In the genomic region with DNA sequence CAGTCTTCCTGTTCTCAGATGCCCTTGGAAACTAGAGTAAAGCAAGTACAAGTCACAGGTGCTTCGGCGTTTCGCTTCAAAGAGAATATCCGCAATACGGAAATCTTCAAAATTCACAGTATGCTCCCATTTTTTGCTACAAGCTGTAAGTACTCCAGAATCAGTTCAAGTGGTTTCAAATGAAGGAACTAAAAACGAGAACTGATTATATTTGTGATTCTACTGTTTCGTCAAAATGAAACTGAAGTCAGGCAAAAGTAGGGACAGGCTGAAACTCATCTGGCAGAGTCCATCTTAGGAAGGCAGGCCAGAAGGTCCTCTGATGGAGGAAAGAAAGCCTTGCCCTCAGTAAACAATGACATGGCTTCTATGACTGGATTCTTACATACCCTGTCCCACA, we compare ENCODE assay signal across 19 mouse cellular contexts.
"Had no signal": no experiment of that assay in that cellular context is flagged by ENCODE, and none has a peak within 500 bp of the region (broad histone marks: within the 10 kb centered on the region; RNA-seq: fewer than 3 reads in every experiment).

No protein-coding gene starts in this region.

- H3K27ac ChIP-seq: liver, embryonic 14.5 days; midbrain, embryonic 10.5 days; midbrain, embryonic 12.5 days; neural tube, embryonic 13.5 days; neural tube, embryonic 15.5 days; stomach, embryonic 15.5 days; stomach, postnatal 0 days had no signal

- H3K4me1 ChIP-seq: midbrain, embryonic 10.5 days; midbrain, embryonic 12.5 days; neural tube, embryonic 13.5 days; neural tube, embryonic 15.5 days; stomach, embryonic 15.5 days had no signal

- DNase-seq: lung, adult 18-20 months; lung, embryonic 14.5 days; lung, postnatal 10 days; lung, postnatal 4 days; midbrain, embryonic 14.5 days; retina, postnatal 1 day; right cerebral cortex, adult 18-20 months; right cerebral cortex, postnatal 25 days; right cerebral cortex, postnatal 4 days; spleen, adult 18-20 months; thymus, adult 2 months; thymus, postnatal 25 days had no signal

- H3K36me3 ChIP-seq: stomach, embryonic 15.5 days had no signal

- H3K27me3 ChIP-seq: midbrain, embryonic 12.5 days; neural tube, embryonic 13.5 days; neural tube, embryonic 15.5 days; stomach, embryonic 15.5 days had no signal

- H3K9me3 ChIP-seq: midbrain, embryonic 10.5 days; midbrain, embryonic 12.5 days; neural tube, embryonic 13.5 days; neural tube, embryonic 15.5 days; stomach, embryonic 15.5 days had no signal

- H3K4me3 ChIP-seq: midbrain, embryonic 10.5 days; midbrain, embryonic 12.5 days; neural tube, embryonic 13.5 days; neural tube, embryonic 15.5 days; stomach, embryonic 15.5 days had no signal

- H3K4me2 ChIP-seq: lung, embryonic 14.5 days; midbrain, embryonic 12.5 days; neural tube, embryonic 13.5 days; neural tube, embryonic 15.5 days; stomach, embryonic 15.5 days had no signal

- H3K9ac ChIP-seq: liver, embryonic 14.5 days; lung, embryonic 14.5 days; midbrain, embryonic 12.5 days; neural tube, embryonic 13.5 days; neural tube, embryonic 15.5 days; stomach, embryonic 15.5 days had no signal
